Mouse (Mus musculus): ENCODE measurements around the gene Prkacb.

DNA sequence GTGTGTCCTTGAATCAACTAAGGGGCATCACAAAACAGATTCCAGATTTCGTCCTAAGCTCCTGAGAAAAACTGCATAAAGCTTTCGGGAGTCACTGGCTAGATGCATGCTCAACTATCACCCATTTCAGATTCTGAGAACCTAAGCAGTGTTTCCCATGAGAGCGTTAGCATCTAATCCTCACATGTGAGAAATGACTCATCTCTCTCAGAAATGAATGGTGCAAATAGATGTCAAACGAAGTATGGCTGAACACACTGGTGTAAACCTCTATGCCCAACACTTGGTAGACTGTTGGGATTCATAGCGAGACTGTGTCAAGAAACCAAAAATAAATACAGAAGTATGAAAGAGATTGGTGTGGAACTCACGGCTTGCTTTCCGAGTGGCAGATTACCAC, 36.6 kb upstream of the Prkacb start:
- TF ChIP-seq MAFK (IDR thresholded peaks at IDR 0.05; ENCODE audit: insufficient read depth, low read depth, low read length) (no peak), ZNF384 (IDR thresholded peaks at IDR 0.05; ENCODE audit: low read depth, low read length) (no peak), HCFC1 (IDR thresholded peaks at IDR 0.05; ENCODE audit: borderline replicate concordance, insufficient read depth, low read length) (no peak)

Measured in ES-E14 (cell line).